Mouse (Mus musculus) G1E (cell line): ENCODE measurements around the gene Cd72. TPM values are rescaled to one million over a fixed set of nuclear protein-coding genes. Genes with fewer than 3 reads are reported as not detected.

Experiments used
- ATAC-seq: 2 replicates; pipeline ENCODE4 v1.8.0; 2016; ENCODE audit warnings: mild to moderate bottlenecking; ENCODE audit not compliant: insufficient number of reproducible peaks, poor library complexity, low FRiP score, severe bottlenecking; ENCODE audit errors: extremely low read depth
- DNase-seq: peaks from one replicate; pipeline ENCODE4 v3.0.0; 2012; ENCODE audit warnings: low spot score
- H3K27me3 ChIP-seq: 2 replicates; pipeline ENCODE4 v1.6.1; 2012; ENCODE audit warnings: mild to moderate bottlenecking, low read length, inconsistent platforms; ENCODE audit not compliant: insufficient read depth
- H3K36me3 ChIP-seq: replicated peaks from 2 replicates; pipeline ENCODE3; 2012; ENCODE audit warnings: mild to moderate bottlenecking, inconsistent platforms
- H3K4me1 ChIP-seq: 2 replicates; pipeline ENCODE4 v1.6.1; 2012; ENCODE audit warnings: low read depth, low read length, inconsistent platforms, mixed read lengths; ENCODE audit not compliant: insufficient read depth
- H3K4me3 ChIP-seq: 2 replicates; pipeline ENCODE4 v1.5.1; 2012; ENCODE audit warnings: low read depth, mild to moderate bottlenecking, inconsistent platforms, low read length, moderate library complexity, mixed read lengths
- H3K9me3 ChIP-seq: replicated peaks from 2 replicates; pipeline ENCODE4 v1.6.1; 2012; ENCODE audit warnings: inconsistent platforms
- CTCF ChIP-seq: IDR thresholded peaks from 2 replicates; pipeline ENCODE4 v1.5.1; 2012; ENCODE audit warnings: low read depth, low read length, inconsistent platforms, mixed read lengths
- GATA1 ChIP-seq: IDR thresholded peaks from 2 replicates; pipeline ENCODE4 v1.6.1; 2012; ENCODE audit warnings: borderline replicate concordance, low read length, inconsistent platforms, mixed read lengths
- GATA2 ChIP-seq: IDR thresholded peaks from 2 replicates; pipeline ENCODE4 v1.6.1; 2012; ENCODE audit warnings: low read depth, low read length, inconsistent platforms, borderline replicate concordance
- POLR2AphosphoS5 ChIP-seq: IDR thresholded peaks from 2 replicates; pipeline ENCODE4 v1.6.1; 2012; ENCODE audit warnings: low read depth, low read length, inconsistent platforms; ENCODE audit not compliant: insufficient replicate concordance
- TAL1 ChIP-seq: conservative IDR thresholded peaks from 2 replicates; pipeline ENCODE4 v1.6.1; 2012; ENCODE audit warnings: low read depth, low read length, inconsistent platforms, mixed read lengths
- polyA plus RNA-seq: library from polyadenylated mRNA; stranded (reverse); fragments of >175 nt; gene quantifications from 2 replicates; pipeline ENCODE4 v1.2.3, GENCODE M21; 2012
- total RNA-seq, 2 experiments: library from RNA; stranded (forward) in 1 of 2; stranded (reverse) in 1 of 2; fragments of 200-1000 nt in 1 of 2; fragments of >200 nt in 1 of 2; fragmentation: Nextera tagmentation in 1 of 2; gene quantifications; 2 replicates each; pipeline ENCODE4 v1.2.3; 2014 to 2017

The Cd72 gene
- total RNA-seq (2014; fragmentation: Nextera tagmentation) (0.87 TPM in 1 of 2 replicates, not detected in the other), total RNA-seq (2017) (0.16 and 1.3 TPM in 2 replicates), polyA plus RNA-seq (1.0 and 1.5 TPM in 2 replicates)

- Histone ChIP-seq H3K36me3 (no peaks in the 10 kb centered on the region), H3K9me3 (no peaks in the 10 kb centered on the region), H3K4me3 (no peak within 1 kb of the TSS; the same call in 1 of the 2 replicates), H3K4me1 (peaks cover 31% of the 10 kb centered on the region), H3K27me3 (peaks cover 63% of the 10 kb centered on the region)
- DNase-seq (peak; percentile 79), ATAC-seq (peak; percentile 70)
- TF ChIP-seq GATA2 (no peak), POLR2AphosphoS5 (no peak), TAL1 (no peak), GATA1 (no peak), CTCF (no peak)
Observed at GRCm38 (mm10) chr4:43454041-43454836, at the start of gene Cd72. Gene Cd72 (minus strand): TSS chr4:43454628.

- peaks cover under 1% of the 10 kb centered on the region for H3K36me3 ChIP-seq
Observed at GRCm38 (mm10) chr4:43503506-43503905, 49.1 kb upstream of the Cd72 start.

GRCm38 (mm10) chr4:43503041-43503440, 48.6 kb upstream of the Cd72 start:
- DNase-seq: no peak
- Histone ChIP-seq H3K36me3 (peaks cover 6% of the 10 kb centered on the region), H3K4me1 (peaks cover 36% of the 10 kb centered on the region), H3K27me3 (peaks cover 31% of the 10 kb centered on the region), H3K9me3 (no peaks in the 10 kb centered on the region), H3K4me3 (no peak overlapping the region)
- no peak for ATAC-seq
- TF ChIP-seq POLR2AphosphoS5 (no peak), GATA1 (no peak), TAL1 (no peak), CTCF (no peak), GATA2 (no peak)

More at GRCm38 (mm10) chr4:43503506-43503905, 49.1 kb upstream of the Cd72 start:
- Histone ChIP-seq H3K27me3 (peaks cover 32% of the 10 kb centered on the region), H3K4me1 (peaks cover 31% of the 10 kb centered on the region), H3K4me3 (no peak overlapping the region), H3K9me3 (no peaks in the 10 kb centered on the region)
- TF ChIP-seq POLR2AphosphoS5: no peak
- no peak for TF ChIP-seq TAL1
- TF ChIP-seq GATA1: no peak
- TF ChIP-seq GATA2: no peak
- TF ChIP-seq CTCF: no peak
- no peak for ATAC-seq
- no peak for DNase-seq

- Histone ChIP-seq H3K27me3 (peaks cover 11% of the 10 kb centered on the region), H3K9me3 (no peaks in the 10 kb centered on the region), H3K4me3 (peak within 1 kb of the TSS; percentile 88), H3K36me3 (peaks cover 39% of the 10 kb centered on the region), H3K4me1 (peaks cover 67% of the 10 kb centered on the region)
- TF ChIP-seq TAL1 (no peak), POLR2AphosphoS5 (no peak), GATA2 (no peak), GATA1 (no peak), CTCF (no peak)
- peak; percentile 75 for DNase-seq
- ATAC-seq: peak; percentile 22; the same call in 1 of the 2 replicates
Observed at GRCm38 (mm10) chr4:43499407-43500333, 45.2 kb upstream of the Cd72 start, which contains the start of gene Arhgef39. Gene Arhgef39 (minus strand): TSS chr4:43499695.

GRCm38 (mm10) chr4:43498983-43499382, 44.6 kb upstream of the Cd72 start:
- peak; percentile 71 for DNase-seq
- ATAC-seq: peak; percentile 34; the same call in 1 of the 2 replicates
- Histone ChIP-seq H3K4me1 (peaks cover 68% of the 10 kb centered on the region), H3K4me3 (peak overlapping the region; percentile 88), H3K27me3 (peaks cover 11% of the 10 kb centered on the region), H3K36me3 (peaks cover 40% of the 10 kb centered on the region), H3K9me3 (no peaks in the 10 kb centered on the region)
- TF ChIP-seq CTCF (peak; percentile 11; the same call in 1 of the 2 replicates), GATA1 (no peak), GATA2 (no peak), TAL1 (no peak)

GRCm38 (mm10) chr4:43497946-43498345, 43.5 kb upstream of the Cd72 start:
- no peak for ATAC-seq
- no peak for DNase-seq
- Histone ChIP-seq H3K4me3 (peak overlapping the region; percentile 88; the same call in 1 of the 2 replicates), H3K4me1 (peaks cover 69% of the 10 kb centered on the region), H3K36me3 (peaks cover 40% of the 10 kb centered on the region), H3K27me3 (peaks cover 3% of the 10 kb centered on the region), H3K9me3 (no peaks in the 10 kb centered on the region)
- no peak for TF ChIP-seq POLR2AphosphoS5
- no peak for TF ChIP-seq GATA1
- TF ChIP-seq TAL1: no peak
- no peak for TF ChIP-seq CTCF
- TF ChIP-seq GATA2: no peak
